In genomic region chr15:68620417-68621214, GRCm38 (mm10) we compare ENCODE assay signal across 19 mouse cellular contexts.
"Had no signal": no experiment of that assay in that cellular context is flagged by ENCODE, and none has a peak within 500 bp of the region (broad histone marks: within the 10 kb centered on the region; RNA-seq: fewer than 3 reads in every experiment).

No protein-coding gene starts in this region.

- H3K4me3 ChIP-seq: limb, embryonic 12.5 days; limb, embryonic 15.5 days; megakaryocyte, embryonic 14.5 days; neural tube, embryonic 12.5 days; stomach, embryonic 15.5 days had no signal

- DNase-seq: kidney, adult 18-20 months; kidney, adult 9 months; kidney, postnatal 14 days; kidney, postnatal 4 days; left cerebral cortex, postnatal 4 days; liver, postnatal 0 days; lung, embryonic 14.5 days; right cerebral cortex, postnatal 25 days; spleen, adult 18-20 months; thymus, postnatal 25 days had no signal

- H3K27ac ChIP-seq: limb, embryonic 12.5 days; limb, embryonic 15.5 days; liver, embryonic 14.5 days; neural tube, embryonic 12.5 days; stomach, embryonic 15.5 days had no signal

- H3K9ac ChIP-seq: limb, embryonic 12.5 days; limb, embryonic 15.5 days; liver, embryonic 14.5 days; liver, postnatal 0 days; lung, embryonic 14.5 days; neural tube, embryonic 12.5 days; stomach, embryonic 15.5 days had no signal

- H3K4me2 ChIP-seq: limb, embryonic 12.5 days; limb, embryonic 15.5 days; liver, embryonic 11.5 days; lung, embryonic 14.5 days; neural tube, embryonic 12.5 days; stomach, embryonic 15.5 days had no signal

- H3K9me3 ChIP-seq: limb, embryonic 12.5 days; limb, embryonic 15.5 days; neural tube, embryonic 12.5 days; stomach, embryonic 15.5 days had no signal

- H3K4me1 ChIP-seq: limb, embryonic 12.5 days; limb, embryonic 15.5 days; megakaryocyte, embryonic 14.5 days; neural tube, embryonic 12.5 days; stomach, embryonic 15.5 days had no signal

- ATAC-seq: intestine, embryonic 16.5 days; liver, postnatal 0 days; lung, postnatal 0 days had no signal

- H3K36me3 ChIP-seq: limb, embryonic 12.5 days; limb, embryonic 15.5 days; neural tube, embryonic 12.5 days; stomach, embryonic 15.5 days had no signal

- H3K27me3 ChIP-seq: limb, embryonic 12.5 days; limb, embryonic 15.5 days; megakaryocyte, embryonic 14.5 days; neural tube, embryonic 12.5 days; stomach, embryonic 15.5 days had no signal
